Mouse (Mus musculus): Measurements from ENCODE around the gene Tjp3. TPM values are rescaled to one million over a fixed set of nuclear protein-coding genes. Genes with fewer than 3 reads are reported as not detected.

The Tjp3 gene
- polyA plus RNA-seq, 1 experiment = 1.4 TPM

DNA sequence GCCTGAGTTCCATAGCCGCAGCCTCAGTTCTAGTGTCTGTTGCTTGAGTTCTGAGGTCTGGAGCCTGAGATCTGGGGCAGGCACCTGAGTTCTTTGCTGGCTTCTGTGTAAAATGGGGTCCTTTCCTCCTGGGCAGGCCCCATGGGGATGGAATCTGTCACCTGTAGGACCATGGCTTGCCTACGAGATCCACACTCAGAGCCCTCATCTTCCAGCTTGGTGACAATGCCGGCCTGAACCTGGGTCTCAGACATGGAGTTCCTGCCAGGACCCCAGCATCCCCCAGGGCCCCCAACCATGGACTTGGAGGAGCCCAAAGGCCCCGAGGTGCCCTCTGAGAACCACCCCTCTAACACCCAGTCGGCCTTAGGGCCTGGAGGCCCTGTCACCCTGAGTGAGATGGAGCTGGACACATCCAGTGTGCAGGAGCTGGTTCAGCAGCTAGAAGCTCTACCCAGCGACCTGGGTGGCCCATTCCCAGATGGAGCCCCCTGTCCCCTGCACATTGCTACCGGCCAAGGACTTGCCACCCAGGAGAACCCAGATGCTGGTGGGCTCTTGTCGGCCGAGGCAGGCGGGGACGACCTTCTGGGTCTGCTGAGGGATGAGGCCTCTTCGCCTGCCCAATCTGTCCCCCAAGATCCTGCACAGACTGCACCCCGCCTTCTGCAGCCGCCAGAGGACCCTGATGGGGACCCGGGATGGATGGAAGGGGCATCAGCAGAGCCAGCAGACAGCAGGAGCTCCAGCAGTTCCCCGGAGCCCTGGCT, 22.6 kb downstream of the Tjp3 start:
- no peak for TF ChIP-seq GATA1 (IDR thresholded peaks at IDR 0.05; ENCODE audit: low read length)

DNA sequence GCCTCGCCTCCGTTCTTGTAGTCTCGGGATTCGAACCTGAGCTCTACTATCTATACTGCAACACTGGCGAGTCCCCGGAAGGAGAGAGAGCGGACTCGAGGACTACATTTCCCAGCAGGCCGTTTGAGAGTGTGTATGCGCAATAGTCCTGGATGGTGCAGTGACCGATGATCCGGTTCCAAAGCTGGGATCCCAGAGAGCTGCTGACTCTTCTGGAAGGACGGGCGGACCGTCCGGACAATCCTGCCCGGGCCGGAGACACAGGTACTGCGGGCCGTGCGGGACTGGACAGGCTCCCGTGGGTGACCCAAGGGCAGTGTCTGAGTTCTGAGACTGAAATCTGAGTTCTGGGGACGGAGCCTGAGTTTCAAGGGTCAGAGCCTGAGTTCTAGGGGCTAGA, 23.3 kb downstream of the Tjp3 start:
- no peak for TF ChIP-seq GATA1 (IDR thresholded peaks at IDR 0.05; ENCODE audit: low read length)

DNA sequence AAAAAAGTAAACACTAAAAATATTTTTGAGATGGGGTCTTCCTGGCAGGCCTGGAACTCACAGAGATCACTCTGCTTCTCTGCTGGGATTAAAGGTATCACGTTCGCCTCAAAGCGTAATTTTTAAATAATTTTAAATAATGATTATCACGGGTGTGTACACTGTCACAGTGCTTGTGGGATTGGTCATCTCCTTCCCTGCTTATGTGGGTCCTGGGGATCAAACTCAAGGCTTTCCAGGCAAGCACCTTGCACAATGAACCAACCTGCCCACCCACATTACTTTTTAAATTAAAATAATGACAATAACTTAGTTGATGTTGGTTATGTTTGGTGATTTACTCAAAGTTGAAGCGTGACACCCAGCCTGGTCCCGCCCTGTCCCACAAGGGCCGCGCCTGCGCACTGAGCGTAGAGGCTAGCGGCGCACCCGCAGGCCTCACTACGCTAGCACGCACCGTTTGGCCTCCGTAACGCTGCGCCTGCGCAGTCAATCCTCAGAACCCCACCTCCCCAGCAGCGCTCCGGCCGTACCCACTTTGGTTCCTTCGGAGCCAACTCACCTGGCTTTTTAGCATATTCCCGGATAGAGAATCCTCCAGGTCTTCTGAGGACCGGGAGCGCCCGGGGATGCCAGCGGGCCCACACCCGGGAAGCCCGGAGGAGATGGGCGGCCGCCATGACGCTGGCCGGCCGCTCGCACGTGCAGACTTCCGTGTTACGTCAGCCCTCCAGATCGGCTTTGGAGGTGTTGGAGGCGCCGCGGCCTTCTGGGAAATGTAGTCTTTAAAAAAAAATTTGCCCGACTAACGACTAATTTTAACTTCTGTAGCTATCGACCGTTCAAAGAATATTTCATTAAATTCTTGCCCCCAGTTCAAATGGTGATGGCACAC, 24.9 kb downstream of the Tjp3 start, which contains the start of the genes Mrpl54 and Apba3:
TSS of gene Mrpl54 (minus strand) at position 724 of the 895 bp plus-strand sequence.
TSS of gene Apba3 (plus strand) at position 750 of the 895 bp plus-strand sequence.
- no peak for TF ChIP-seq GATA1 (IDR thresholded peaks at IDR 0.05; ENCODE audit: low read length)

DNA sequence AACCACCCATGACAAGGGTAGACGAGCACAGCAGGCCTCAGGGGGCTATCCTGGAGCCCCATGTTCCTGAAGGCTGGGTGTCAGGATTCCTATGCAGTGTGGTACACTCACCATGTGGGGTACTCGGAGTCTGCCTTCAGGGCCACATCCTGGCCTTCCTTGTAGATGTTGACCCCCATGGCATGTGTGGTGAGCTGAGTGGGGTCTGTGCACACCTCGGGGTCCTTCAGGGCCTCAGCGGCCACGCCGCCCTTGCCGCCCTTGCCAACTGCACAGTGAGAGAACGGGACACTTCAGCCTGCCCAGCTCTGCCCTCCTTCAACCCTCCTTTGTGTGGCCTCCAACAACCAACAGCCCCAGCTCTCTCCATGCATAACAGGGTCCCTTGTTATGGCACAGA, 25.8 kb downstream of the Tjp3 start:
- TF ChIP-seq GATA1 (IDR thresholded peaks at IDR 0.05; ENCODE audit: low read length) = no peak

DNA sequence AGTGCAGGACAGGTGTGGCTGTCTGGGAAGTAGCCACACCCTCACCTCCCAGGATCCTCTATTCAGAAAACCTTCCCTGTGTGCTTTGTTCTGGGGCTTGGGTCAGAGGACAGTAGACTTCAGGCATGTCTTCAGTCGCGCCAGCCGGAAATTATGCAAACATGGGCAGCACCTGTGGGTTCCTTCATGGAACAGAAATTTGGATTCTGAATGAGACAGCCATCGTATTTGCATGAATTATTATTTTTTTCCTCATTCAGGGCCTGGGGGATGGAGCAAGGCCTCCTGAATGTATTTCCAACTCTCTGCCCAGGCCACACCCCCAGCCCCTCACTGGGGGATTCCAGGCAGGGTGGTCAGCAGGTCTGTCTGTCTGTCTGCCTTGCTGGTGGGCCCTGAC, 30.4 kb downstream of the Tjp3 start:
- TF ChIP-seq GATA1 (IDR thresholded peaks at IDR 0.05; ENCODE audit: low read length) = no peak

DNA sequence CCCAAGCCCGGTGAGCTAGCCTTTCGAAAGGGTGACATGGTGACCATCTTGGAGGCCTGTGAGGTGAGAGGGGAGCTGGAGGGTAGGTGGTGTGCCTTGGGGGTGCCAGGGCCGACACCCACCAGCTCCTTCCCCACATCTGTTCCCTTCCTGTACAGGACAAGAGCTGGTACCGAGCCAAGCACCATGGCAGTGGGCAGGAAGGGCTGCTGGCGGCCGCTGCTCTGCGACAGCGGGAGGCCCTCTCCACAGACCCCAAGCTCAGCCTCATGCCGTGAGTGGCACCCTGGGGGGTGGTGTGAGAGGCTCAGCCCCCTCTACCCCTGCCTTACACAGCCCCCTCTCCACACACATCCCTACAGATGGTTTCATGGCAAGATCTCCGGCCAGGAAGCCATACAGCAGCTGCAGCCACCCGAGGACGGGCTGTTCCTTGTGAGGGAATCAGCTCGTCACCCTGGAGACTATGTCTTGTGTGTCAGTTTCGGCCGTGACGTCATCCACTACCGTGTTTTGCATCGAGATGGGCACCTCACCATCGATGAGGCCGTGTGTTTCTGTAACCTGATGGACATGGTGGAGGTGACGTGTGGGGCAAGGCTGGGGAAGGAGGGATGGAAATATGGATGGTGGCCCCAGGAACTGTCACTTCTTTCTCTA, 32.0 kb downstream of the Tjp3 start:
- no peak for TF ChIP-seq GATA1 (IDR thresholded peaks at IDR 0.05; ENCODE audit: low read length)

DNA sequence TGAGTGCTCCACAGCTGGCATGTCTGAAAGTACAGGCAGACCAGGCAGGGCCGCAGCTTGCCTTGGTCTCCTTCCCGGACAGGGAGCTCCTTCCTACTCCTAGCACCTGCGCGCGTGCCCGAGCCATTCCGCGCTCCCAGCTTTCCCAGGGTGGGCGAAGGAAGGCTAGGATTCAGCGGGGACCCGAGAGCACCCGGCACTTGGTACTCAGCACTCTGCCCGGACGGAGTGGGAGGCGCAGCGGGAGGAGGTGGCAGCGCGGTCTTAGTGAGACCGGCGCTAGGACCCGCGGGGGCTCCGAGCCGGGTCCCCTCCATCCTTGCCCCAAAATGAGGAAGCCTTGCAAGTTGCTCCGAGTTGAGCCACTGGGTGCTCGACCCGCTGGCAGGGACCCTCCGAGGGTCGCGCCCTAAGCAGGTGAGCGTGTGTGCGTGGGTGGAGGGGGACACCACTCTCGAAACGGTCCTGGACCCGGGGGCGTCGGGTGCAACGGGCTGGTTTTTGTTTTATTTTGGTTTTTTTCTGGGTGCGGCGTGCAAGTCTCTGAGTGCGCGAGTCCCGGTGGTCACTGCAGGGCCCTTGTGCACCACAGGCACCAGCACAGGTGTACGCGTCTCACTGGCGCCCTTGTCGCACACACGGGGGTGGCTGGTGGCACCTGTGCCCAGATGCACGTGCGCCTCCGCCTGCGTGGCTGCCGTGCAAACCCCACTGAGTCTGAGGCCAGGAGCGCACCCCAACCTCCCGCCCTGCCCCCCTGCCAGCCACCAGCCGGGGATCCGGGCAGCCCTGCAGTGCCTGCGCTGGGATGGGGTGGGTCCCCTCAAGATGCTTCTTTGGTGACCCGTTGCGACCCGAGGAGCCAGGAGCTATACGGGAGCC, 34.0 kb downstream of the Tjp3 start:
- no peak for TF ChIP-seq GATA1 (IDR thresholded peaks at IDR 0.05; ENCODE audit: low read length)

DNA sequence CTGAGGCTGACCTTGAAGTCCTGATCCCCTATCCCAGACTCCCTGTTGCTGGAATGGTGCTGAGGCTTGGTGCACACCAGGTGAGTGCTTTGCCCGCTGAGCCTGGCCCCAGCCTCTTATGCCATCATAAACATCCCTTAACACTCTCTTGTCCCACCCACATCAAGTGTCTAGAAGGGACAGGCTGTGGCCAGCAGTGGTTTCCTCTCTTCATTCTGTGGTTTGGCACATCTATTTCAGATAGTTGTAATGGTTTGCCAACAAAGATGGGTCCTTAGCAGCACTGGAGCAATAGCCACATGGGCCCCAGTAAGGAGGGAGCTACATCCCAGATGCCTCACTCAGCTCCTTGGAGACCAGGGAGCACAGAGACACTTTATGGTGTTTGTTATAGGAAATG, 36.5 kb downstream of the Tjp3 start:
- no peak for TF ChIP-seq GATA1 (IDR thresholded peaks at IDR 0.05; ENCODE audit: low read length)

DNA sequence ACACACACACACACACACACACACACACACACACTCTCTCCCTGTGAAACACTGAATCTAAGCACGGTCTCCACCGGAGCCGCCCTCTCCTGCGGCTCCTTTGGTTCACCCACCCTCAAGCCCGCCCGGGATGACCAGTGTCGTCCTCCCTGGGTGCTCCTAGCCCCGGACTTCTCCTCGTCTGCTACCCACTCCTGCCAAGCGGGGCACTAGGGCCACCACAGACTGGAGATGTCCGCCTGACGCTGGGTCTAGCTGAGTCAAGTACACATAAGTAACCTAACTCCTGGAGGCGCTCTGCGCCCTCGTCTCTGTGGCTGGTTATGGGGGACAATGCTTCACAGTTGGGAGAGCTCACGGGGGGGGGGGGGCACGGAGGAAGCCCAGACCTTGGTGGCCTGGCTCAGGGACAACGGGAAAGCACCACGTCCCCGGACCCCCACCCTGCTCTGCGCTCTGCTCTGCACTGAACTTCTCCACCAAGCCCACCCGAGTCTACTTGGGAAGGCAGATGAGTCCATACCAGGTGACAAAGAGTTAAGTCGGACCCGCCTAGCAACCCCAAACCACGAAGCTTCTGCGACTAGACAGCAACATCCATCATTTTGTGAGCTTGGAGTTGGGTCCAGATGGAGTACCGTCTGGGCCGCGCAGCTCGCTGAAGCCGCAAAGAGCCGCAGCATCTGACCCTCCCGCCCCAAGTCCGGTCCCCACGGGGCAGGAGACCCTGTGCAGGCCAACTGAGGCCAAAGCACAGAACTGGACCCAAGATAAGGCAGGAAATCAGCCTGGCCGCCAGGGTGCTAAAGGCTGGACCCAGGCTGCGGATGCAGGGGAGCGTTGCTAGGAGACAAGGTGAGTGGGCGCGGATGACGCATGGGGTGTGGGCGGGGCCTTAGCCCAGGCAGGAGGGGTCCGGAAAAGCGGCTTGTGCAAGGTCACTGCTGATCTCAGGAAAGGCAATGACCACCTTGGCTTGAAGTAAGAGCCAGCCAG, 38.7 kb downstream of the Tjp3 start, which contains the start of gene Matk:
TSS of gene Matk (plus strand) at position 512 of the 996 bp plus-strand sequence.
- TF ChIP-seq GATA1 (IDR thresholded peaks at IDR 0.05; ENCODE audit: low read length) = no peak

DNA sequence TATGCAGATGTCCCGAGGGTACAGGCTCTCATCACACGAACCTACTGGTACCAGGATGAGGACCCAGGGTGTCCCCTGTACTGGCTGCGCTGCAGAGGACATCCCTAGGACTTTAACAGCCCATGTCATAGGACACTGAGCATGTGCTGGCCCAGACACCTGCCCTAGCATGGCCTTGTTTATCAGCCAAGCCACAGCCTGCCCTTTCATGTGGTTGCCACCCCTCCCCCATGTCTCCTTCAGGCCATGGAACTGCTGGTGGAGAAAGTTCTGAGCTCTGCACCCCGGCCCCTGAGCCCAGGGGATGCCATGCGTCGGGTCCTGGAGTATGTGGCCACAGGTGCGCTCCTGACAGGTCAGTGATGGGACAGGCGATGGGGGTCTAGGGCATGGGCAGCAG, 41.9 kb downstream of the Tjp3 start:
- no peak for TF ChIP-seq GATA1 (IDR thresholded peaks at IDR 0.05; ENCODE audit: low read length)

DNA sequence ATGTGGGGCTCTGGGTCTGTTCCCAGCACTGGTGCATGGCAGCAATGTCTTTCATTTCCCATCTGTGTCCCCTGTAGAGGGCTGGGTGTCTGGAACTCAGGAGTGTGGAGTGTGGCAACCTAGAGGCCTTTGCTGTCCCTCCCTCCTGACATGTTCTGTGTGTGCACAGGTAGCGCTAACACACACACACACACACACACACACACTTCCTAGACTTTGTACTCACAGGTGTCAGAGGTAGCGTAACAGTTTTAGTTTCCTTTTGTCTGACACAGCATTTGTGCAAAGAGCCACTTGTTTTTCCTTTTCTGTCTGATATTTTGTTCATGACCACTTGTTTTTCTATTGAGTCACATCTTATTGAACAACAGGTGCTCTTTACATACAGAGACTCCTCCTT, 43.6 kb downstream of the Tjp3 start:
- no peak for TF ChIP-seq GATA1 (IDR thresholded peaks at IDR 0.05; ENCODE audit: low read length)

DNA sequence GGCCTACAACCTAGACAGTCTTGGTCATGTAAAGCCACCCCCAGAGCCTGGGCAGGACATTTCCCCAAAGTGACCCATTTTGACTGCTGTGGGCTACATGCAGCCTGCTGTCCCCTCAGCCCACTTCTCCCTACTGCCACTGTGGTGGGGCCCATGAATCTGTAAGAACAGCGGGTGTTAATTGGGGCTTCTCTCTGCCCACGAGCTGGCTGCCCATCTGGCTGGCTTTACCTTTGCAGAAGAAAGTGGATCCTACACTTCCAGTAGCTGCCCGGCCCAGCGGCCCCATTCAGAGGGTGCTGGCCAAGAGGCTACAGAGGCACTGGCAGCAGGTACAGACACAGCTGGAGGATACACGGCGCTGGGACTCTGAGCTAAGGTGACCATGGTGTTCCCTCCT, 46.2 kb downstream of the Tjp3 start:
- TF ChIP-seq GATA1 (IDR thresholded peaks at IDR 0.05; ENCODE audit: low read length) = no peak

DNA sequence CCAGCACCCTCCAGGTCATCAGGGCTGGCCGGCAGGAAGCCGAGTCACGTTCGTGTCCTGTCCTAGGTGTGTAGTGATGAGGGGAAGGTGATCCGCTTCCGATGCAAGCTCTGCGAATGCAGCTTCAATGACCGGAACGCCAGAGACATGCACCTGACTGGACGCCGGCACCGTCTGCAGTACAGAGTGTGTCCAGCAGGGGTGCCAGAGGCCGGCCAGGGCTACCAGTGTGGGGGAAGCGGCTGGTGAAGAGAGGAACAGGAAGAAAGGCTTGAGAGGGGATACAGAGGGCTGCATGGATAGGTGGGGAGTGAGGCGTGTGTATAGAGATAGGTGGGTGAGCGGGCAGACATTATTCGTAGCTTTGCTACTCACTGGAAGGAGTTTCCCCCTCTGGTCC, 46.8 kb downstream of the Tjp3 start:
- no peak for TF ChIP-seq GATA1 (IDR thresholded peaks at IDR 0.05; ENCODE audit: low read length)

DNA sequence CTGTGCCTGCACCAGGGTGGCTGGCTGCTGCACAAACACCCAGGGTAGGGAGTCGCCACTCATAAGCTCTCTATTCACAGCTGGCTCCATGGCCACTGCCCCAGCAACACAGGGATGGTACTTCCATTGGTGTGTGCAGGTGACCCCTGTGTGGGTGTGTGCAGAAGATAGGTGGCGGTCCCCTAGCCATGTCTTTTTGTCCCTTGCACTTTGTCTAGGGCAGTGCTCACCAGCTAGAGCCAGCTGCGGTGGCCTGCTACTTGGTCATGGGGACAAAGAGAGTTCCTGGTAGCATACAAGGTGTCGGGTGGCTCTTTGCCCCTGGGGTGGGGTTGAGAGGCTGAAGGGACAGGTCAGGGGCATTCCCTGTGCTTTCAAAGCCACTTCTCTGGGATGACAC, 47.2 kb downstream of the Tjp3 start:
- TF ChIP-seq GATA1 (IDR thresholded peaks at IDR 0.05; ENCODE audit: low read length) = no peak

Measured in G1E-ER4 (cell line).